In the genomic region with DNA sequence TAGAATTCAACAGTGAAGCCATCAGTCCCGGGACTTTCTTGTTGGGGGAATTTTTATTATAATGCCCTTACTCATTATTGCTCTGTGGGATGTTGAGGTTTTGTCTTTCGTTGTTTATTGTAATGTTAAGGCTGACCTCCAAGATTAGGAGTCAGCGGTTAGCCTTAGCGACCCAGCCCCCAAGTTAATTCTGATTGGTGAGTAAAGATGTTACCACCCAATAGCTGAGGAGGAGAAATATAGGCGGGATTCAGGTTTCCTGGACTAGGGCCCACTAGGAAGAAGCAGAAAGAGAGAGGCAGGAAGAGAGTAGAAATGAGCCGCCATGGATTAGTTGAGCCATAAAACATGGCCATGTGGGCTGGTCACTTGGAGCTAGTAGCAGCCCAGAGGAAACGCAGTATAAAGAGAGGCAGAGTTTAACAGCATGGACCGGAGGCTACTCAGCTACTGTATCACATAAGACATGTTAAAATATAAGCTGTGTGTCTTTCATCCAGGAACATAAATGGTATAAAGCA, we compare ENCODE assay signal across 23 mouse cellular contexts.
"Had no signal": no experiment of that assay in that cellular context is flagged by ENCODE, and none has a peak within 500 bp of the region (broad histone marks: within the 10 kb centered on the region; RNA-seq: fewer than 3 reads in every experiment).

No protein-coding gene starts in this region.

- H3K4me3 ChIP-seq: kidney, embryonic 15.5 days; limb, embryonic 15.5 days; megakaryocyte, embryonic 14.5 days; midbrain, embryonic 10.5 days; midbrain, embryonic 13.5 days; myocyte; neural tube, embryonic 13.5 days; stomach, embryonic 15.5 days had no signal

- H3K27me3 ChIP-seq: kidney, embryonic 15.5 days; limb, embryonic 15.5 days; megakaryocyte, embryonic 14.5 days; midbrain, embryonic 13.5 days; neural tube, embryonic 13.5 days; stomach, embryonic 15.5 days had no signal

- H3K4me1 ChIP-seq: kidney, embryonic 15.5 days; limb, embryonic 15.5 days; megakaryocyte, embryonic 14.5 days; midbrain, embryonic 10.5 days; midbrain, embryonic 13.5 days; neural tube, embryonic 13.5 days; stomach, embryonic 15.5 days had no signal

- ATAC-seq: liver, postnatal 0 days; midbrain, embryonic 13.5 days; midbrain, embryonic 16.5 days had no signal

- H3K9me3 ChIP-seq: kidney, embryonic 15.5 days; limb, embryonic 15.5 days; megakaryocyte, embryonic 14.5 days; midbrain, embryonic 10.5 days; midbrain, embryonic 13.5 days; neural tube, embryonic 13.5 days; stomach, embryonic 15.5 days had no signal

- H3K27ac ChIP-seq: kidney, embryonic 15.5 days; limb, embryonic 15.5 days; liver, embryonic 14.5 days; midbrain, embryonic 10.5 days; midbrain, embryonic 13.5 days; neural tube, embryonic 13.5 days; stomach, embryonic 15.5 days had no signal

- H3K4me2 ChIP-seq: kidney, embryonic 15.5 days; limb, embryonic 15.5 days; liver, embryonic 11.5 days; lung, embryonic 14.5 days; midbrain, embryonic 13.5 days; neural tube, embryonic 13.5 days; stomach, embryonic 15.5 days had no signal

- DNase-seq: kidney, adult 11 months; kidney, adult 8-10 months; kidney, postnatal 10 days; kidney, postnatal 36 days; liver, postnatal 0 days; lung, embryonic 14.5 days; lung, postnatal 10 days; lung, postnatal 36 days; retina, postnatal 1 day; right cerebral cortex, postnatal 25 days; spleen, adult 18-20 months; thymus, postnatal 25 days had no signal

- H3K36me3 ChIP-seq: kidney, embryonic 15.5 days; limb, embryonic 15.5 days; midbrain, embryonic 10.5 days; midbrain, embryonic 13.5 days; neural tube, embryonic 13.5 days; stomach, embryonic 15.5 days had no signal

- H3K9ac ChIP-seq: kidney, embryonic 15.5 days; limb, embryonic 15.5 days; liver, embryonic 14.5 days; liver, postnatal 0 days; lung, embryonic 14.5 days; midbrain, embryonic 13.5 days; neural tube, embryonic 13.5 days; stomach, embryonic 15.5 days had no signal
